Mouse (Mus musculus): ENCODE results near the gene Rnf181. TPM values are rescaled to one million over a fixed set of nuclear protein-coding genes. Genes with fewer than 3 reads are reported as not detected.

Gene Rnf181
- polyA plus RNA-seq, 2 experiments, result 42.8 to 68.0 TPM

GRCm38 (mm10) chr6:72380131-72380770, 13.5 kb upstream of the Rnf181 start, which contains the start of gene Vamp5:
Gene Vamp5 (minus strand): TSS chr6:72380468.
- no peaks in the 10 kb centered on the region for H3K27me3 ChIP-seq (ENCODE audit: control insufficient read depth, insufficient read depth, low read length)
- DNase-seq (ENCODE audit: low read depth in 3 of 3, low spot score in 3 of 3) (peak; percentile 75 to 80 (median 76)), ATAC-seq (ENCODE audit: insufficient read depth) (peak; percentile 85)
- H3K27ac ChIP-seq, result peak within 1 kb of the TSS; percentile 80
- TF ChIP-seq EP300 (IDR thresholded peaks at IDR 0.05; ENCODE audit: low read depth) (peak; percentile 6; the same call in 1 of the 2 replicates), CTCF (IDR thresholded peaks at IDR 0.05; ENCODE audit: low read depth) (peak; percentile 61)
- H3K4me2 ChIP-seq (ENCODE audit: low read depth), result peak within 1 kb of the TSS; percentile 73
- 2% methylated on average over 49 of the region's 49 CpGs for WGBS (ENCODE audit: insufficient replicate concordance)
- H3K4me1 ChIP-seq (replicated peaks; ENCODE audit: control insufficient read depth in 2 of 2, insufficient read depth in 2 of 2, low read length in 1 of 2), result peaks cover 45 to 51% of the 10 kb centered on the region in 2 experiments
- peaks cover 10% of the 10 kb centered on the region for H3K36me3 ChIP-seq (replicated peaks; ENCODE audit: control insufficient read depth, insufficient read depth, low read depth)
- peak within 1 kb of the TSS; percentile 93 for H3K9ac ChIP-seq (replicated peaks)
- H3K4me3 ChIP-seq (ENCODE audit: insufficient read depth in 1 of 2, low read depth in 2 of 2, low read length in 2 of 2), result peak within 1 kb of the TSS; percentile 81 to 87
- H3K9me3 ChIP-seq (ENCODE audit: control insufficient read depth, low read length), result no peaks in the 10 kb centered on the region

GRCm38 (mm10) chr6:72379377-72380130, 12.8 kb upstream of the Rnf181 start:
- H3K36me3 ChIP-seq (replicated peaks; ENCODE audit: control insufficient read depth, insufficient read depth, low read depth), result peaks cover 3% of the 10 kb centered on the region
- ATAC-seq (ENCODE audit: insufficient read depth) (peak; percentile 27), DNase-seq (ENCODE audit: low read depth in 3 of 3, low spot score in 3 of 3) (no peak)
- H3K4me3 ChIP-seq (ENCODE audit: insufficient read depth in 1 of 2, low read depth in 2 of 2, low read length in 2 of 2), result peak overlapping the region; percentile 81 to 87
- peak overlapping the region; percentile 93 for H3K9ac ChIP-seq (replicated peaks)
- TF ChIP-seq EP300 (IDR thresholded peaks at IDR 0.05; ENCODE audit: low read depth), result no peak
- TF ChIP-seq CTCF (IDR thresholded peaks at IDR 0.05; ENCODE audit: low read depth), result no peak
- no peaks in the 10 kb centered on the region for H3K27me3 ChIP-seq (ENCODE audit: control insufficient read depth, insufficient read depth, low read length)
- peak overlapping the region; percentile 80 for H3K27ac ChIP-seq
- peaks cover 45 to 53% of the 10 kb centered on the region in 2 experiments for H3K4me1 ChIP-seq (replicated peaks; ENCODE audit: control insufficient read depth in 2 of 2, insufficient read depth in 2 of 2, low read length in 1 of 2)
- 6% methylated on average over 7 of the region's 7 CpGs for WGBS (ENCODE audit: insufficient replicate concordance)
- peak overlapping the region; percentile 73 for H3K4me2 ChIP-seq (ENCODE audit: low read depth)
- no peaks in the 10 kb centered on the region for H3K9me3 ChIP-seq (ENCODE audit: control insufficient read depth, low read length)

- Histone ChIP-seq H3K4me2 (ENCODE audit: low read depth) (peak overlapping the region; percentile 73), H3K36me3 (replicated peaks; ENCODE audit: control insufficient read depth, insufficient read depth, low read depth) (no peaks in the 10 kb centered on the region), H3K9me3 (ENCODE audit: control insufficient read depth, low read length) (no peaks in the 10 kb centered on the region), H3K27me3 (ENCODE audit: control insufficient read depth, insufficient read depth, low read length) (no peaks in the 10 kb centered on the region), H3K9ac (replicated peaks) (peak overlapping the region; percentile 93), H3K4me1 (replicated peaks; ENCODE audit: control insufficient read depth in 2 of 2, insufficient read depth in 2 of 2, low read length in 1 of 2) (peaks cover 43 to 52% of the 10 kb centered on the region in 2 experiments), H3K4me3 (ENCODE audit: insufficient read depth in 1 of 2, low read depth in 2 of 2, low read length in 2 of 2) (peak overlapping the region; percentile 81 to 87), H3K27ac (no peak overlapping the region; the same call in 1 of the 2 replicates)
- ATAC-seq (ENCODE audit: insufficient read depth) (no peak), DNase-seq (ENCODE audit: low read depth in 3 of 3, low spot score in 3 of 3) (no peak)
- 53% methylated on average over 8 of the region's 8 CpGs for WGBS (ENCODE audit: insufficient replicate concordance)
- TF ChIP-seq EP300 (IDR thresholded peaks at IDR 0.05; ENCODE audit: low read depth) (no peak), CTCF (IDR thresholded peaks at IDR 0.05; ENCODE audit: low read depth) (peak; percentile 32; the same call in 1 of the 2 replicates)
These were observed 11.9 kb upstream of the Rnf181 start for GRCm38 (mm10) chr6:72378510-72379234.

- DNase-seq (ENCODE audit: low read depth in 3 of 3, low spot score in 3 of 3), result no peak
- no peaks in the 10 kb centered on the region for H3K9me3 ChIP-seq (ENCODE audit: control insufficient read depth, low read length)
- ATAC-seq (ENCODE audit: insufficient read depth), result peak; percentile 69
- peak overlapping the region; percentile 39; the same call in 1 of the 2 replicates for H3K9ac ChIP-seq (replicated peaks)
- no peaks in the 10 kb centered on the region for H3K36me3 ChIP-seq (replicated peaks; ENCODE audit: control insufficient read depth, insufficient read depth, low read depth)
- no peak for TF ChIP-seq EP300 (IDR thresholded peaks at IDR 0.05; ENCODE audit: low read depth)
- H3K4me3 ChIP-seq (ENCODE audit: insufficient read depth in 1 of 2, low read depth in 2 of 2, low read length in 2 of 2), result 0 out of 4 replicates have a peak overlapping the region, but pooled peaks of 1 of the 2 experiments have one; percentile 11
- H3K27me3 ChIP-seq (ENCODE audit: control insufficient read depth, insufficient read depth, low read length), result no peaks in the 10 kb centered on the region
- H3K4me1 ChIP-seq (replicated peaks; ENCODE audit: control insufficient read depth in 2 of 2, insufficient read depth in 2 of 2, low read length in 1 of 2), result peaks cover 23 to 52% of the 10 kb centered on the region in 2 experiments
- peak overlapping the region; percentile 59 for H3K4me2 ChIP-seq (ENCODE audit: low read depth)
- WGBS (ENCODE audit: insufficient replicate concordance), result 20% methylated on average over 15 of the region's 15 CpGs
- peak overlapping the region; percentile 34 for H3K27ac ChIP-seq
These were observed 8.2 kb upstream of the Rnf181 start for GRCm38 (mm10) chr6:72374820-72375563.
